Mouse (Mus musculus): Measurements from ENCODE around the gene Klhl6. TPM values are rescaled to one million over a fixed set of nuclear protein-coding genes. Genes with fewer than 3 reads are reported as not detected.

Klhl6 gene
- polyA plus RNA-seq, 1 experiment from 2014 or later = 6.8 TPM

DNA sequence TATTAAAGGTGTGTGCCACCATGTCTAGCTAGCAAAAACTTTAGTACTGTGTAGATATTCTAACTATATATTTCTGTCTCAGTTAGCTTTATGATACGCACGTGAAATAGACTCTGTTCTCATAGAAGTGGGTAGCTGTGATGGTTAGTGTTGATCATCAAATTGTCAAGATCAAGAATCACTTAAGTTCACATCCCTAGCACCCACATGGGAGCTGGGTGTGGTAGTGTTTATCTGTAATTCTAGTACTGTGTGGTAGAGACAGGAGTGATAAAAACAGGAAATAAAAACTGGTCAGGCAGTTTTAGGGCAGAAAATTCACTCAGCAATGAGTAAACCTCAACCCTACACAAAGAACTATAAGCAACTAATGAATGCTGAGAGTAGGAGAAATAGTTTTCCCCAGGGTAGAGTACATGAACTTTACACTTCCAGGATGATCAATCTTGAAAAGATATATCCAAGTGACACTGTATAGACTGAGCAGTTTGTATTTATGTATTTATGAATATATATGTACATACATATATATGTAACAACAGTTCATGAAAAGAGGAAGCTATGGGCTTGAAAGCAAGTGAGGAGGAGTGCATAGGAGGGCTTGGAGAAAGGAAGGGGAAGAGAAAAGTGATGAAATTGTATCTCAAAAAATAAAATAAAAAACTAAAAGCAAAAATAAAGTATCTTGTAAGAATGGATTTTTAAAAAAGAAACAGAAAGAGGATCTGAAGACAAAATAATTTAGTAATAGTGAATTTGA is 2.2 kb upstream of the Klhl6 start:
- 91% methylated on average over 2 of the region's 2 CpGs for WGBS
- Histone ChIP-seq H3K9ac (no peak overlapping the region), H3K27me3 (no peaks in the 10 kb centered on the region), H3K9me3 (replicated peaks) (no peaks in the 10 kb centered on the region), H3K27ac (no peak overlapping the region), H3K4me1 (no peaks in the 10 kb centered on the region), H3K36me3 (no peaks in the 10 kb centered on the region), H3K4me3 (no peak overlapping the region), H3K4me2 (replicated peaks) (no peak overlapping the region)
- no peak for ATAC-seq (ENCODE audit: low FRiP score)

DNA sequence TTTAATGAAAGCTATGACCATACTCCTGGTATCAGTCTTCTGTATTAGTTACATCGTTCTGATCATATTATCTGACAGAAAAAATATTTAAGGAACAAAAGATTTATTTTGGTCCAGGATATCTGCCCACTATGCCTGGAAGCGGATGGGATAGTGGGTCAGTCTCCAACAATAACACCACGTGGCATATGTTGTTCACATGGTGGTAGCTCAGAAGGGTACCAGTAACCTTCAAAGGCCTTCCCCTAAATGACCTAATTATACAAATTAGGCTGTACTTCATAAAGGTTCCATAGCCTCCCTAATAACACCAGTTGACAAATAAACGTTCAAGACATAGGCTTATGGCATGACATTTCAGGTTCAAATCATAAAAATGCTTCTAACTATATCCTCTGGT is 722 bp upstream of the Klhl6 start:
- H3K27me3 ChIP-seq = no peaks in the 10 kb centered on the region
- no peaks in the 10 kb centered on the region for H3K36me3 ChIP-seq
- H3K4me3 ChIP-seq = no peak overlapping the region
- 87% methylated on average over 4 of the region's 4 CpGs for WGBS
- H3K27ac ChIP-seq = no peak overlapping the region
- no peak overlapping the region for H3K4me2 ChIP-seq (replicated peaks)
- ATAC-seq (ENCODE audit: low FRiP score) = no peak
- H3K4me1 ChIP-seq = no peaks in the 10 kb centered on the region
- H3K9ac ChIP-seq = no peak overlapping the region
- no peaks in the 10 kb centered on the region for H3K9me3 ChIP-seq (replicated peaks)

DNA sequence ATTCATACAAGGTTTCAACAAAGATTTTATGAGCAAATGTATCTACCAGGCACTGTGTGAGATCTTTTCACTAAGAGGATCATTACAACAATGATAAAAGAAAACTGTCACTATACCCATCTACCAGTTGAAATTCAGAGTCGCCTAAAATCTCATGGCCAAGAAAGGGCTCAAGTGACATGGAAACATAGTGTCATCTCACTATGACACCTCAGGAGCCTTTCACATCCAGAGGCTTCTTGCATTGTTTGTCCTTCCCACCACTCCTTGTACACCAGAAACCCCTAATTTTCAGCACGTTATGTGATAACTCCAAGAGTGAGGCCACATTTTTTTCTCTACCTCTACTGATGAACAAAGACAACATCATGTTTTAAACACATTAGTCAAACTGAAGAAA is 1.2 kb downstream of the Klhl6 start:
- no peak overlapping the region for H3K9ac ChIP-seq
- no peaks in the 10 kb centered on the region for H3K4me1 ChIP-seq
- 78% methylated on average over 2 of the region's 2 CpGs for WGBS
- H3K4me2 ChIP-seq (replicated peaks) = no peak overlapping the region
- H3K4me3 ChIP-seq = no peak overlapping the region
- no peak for ATAC-seq (ENCODE audit: low FRiP score)
- no peak overlapping the region for H3K27ac ChIP-seq
- H3K36me3 ChIP-seq = no peaks in the 10 kb centered on the region
- H3K27me3 ChIP-seq = no peaks in the 10 kb centered on the region
- no peaks in the 10 kb centered on the region for H3K9me3 ChIP-seq (replicated peaks)

DNA sequence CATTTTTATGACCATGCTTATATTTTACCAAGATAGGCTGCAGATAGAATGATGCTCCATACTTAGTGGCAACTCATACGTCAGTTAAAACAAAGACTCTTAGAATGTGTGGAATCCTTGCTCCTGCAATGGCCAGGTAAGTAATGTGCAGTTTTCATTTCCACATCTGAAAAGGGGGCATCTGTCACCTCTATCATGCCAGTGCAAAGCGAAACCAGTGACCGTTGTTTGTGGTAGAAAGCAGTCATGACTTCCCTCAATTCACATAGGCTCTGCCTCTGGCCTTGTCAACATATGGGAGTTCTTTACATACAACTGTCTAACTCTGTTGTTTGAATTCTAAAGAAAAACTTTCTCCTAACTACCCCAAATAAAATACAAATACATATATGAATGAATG is 1.8 kb downstream of the Klhl6 start:
- WGBS = 96% methylated on average over 3 of the region's 3 CpGs
- Histone ChIP-seq H3K4me2 (replicated peaks) (no peak overlapping the region), H3K27me3 (no peaks in the 10 kb centered on the region)

DNA sequence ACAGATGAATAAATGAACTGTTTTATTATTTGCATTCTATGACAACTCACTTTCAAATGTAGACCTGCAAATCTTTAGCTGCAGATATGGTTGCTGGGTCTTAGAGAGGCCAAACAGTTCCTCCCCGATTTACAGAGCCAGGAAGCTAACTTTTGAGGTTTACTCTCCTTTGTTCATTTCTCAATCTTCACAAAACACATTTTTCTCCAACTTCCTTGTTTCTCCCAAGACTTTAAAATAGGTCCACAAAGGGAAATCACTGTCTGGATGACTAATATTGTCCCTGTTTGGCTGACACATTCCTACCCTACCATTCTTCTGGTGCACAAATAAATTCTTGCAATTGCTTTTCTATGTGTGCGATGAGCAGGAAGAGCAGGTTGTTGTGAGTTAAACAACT is 3.1 kb downstream of the Klhl6 start:
- Histone ChIP-seq H3K9ac (no peak overlapping the region), H3K36me3 (no peaks in the 10 kb centered on the region), H3K4me3 (no peak overlapping the region), H3K4me2 (replicated peaks) (no peak overlapping the region), H3K4me1 (no peaks in the 10 kb centered on the region), H3K27ac (no peak overlapping the region), H3K27me3 (no peaks in the 10 kb centered on the region), H3K9me3 (replicated peaks) (no peaks in the 10 kb centered on the region)
- no peak for ATAC-seq (ENCODE audit: low FRiP score)
- whole genome bisulfite sequencing = 87% methylated on average over 2 of the region's 2 CpGs

More for the DNA sequence above, 1.8 kb downstream of the Klhl6 start:
- H3K27ac ChIP-seq = no peak overlapping the region
- H3K4me3 ChIP-seq = no peak overlapping the region
- H3K9ac ChIP-seq = no peak overlapping the region
- no peaks in the 10 kb centered on the region for H3K4me1 ChIP-seq
- H3K9me3 ChIP-seq (replicated peaks) = no peaks in the 10 kb centered on the region
- H3K36me3 ChIP-seq = no peaks in the 10 kb centered on the region
- no peak for ATAC-seq (ENCODE audit: low FRiP score)

DNA sequence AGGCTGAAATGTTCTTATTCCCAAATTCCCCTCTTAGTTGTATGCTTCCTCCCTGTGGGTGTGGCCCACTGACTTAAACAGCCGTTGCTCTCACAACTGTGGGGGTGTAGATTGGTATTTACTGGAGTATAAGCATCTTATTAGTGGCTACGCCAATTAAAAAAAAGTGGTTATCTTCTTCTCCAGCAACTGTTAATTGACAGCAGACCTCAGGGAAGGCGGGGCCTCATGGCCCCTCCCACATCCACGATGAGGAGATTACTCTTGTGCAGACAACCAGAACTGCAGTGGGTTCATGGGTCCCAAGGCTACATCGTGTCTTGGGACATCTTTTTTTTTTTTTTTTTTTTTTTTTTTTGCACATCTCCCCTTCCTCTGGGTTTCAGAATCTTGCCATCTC is 5.6 kb downstream of the Klhl6 start:
- Histone ChIP-seq H3K4me2 (replicated peaks) (no peak overlapping the region), H3K27me3 (no peaks in the 10 kb centered on the region), H3K4me1 (no peaks in the 10 kb centered on the region), H3K27ac (no peak overlapping the region), H3K9ac (no peak overlapping the region), H3K36me3 (no peaks in the 10 kb centered on the region), H3K4me3 (no peak overlapping the region), H3K9me3 (replicated peaks) (no peaks in the 10 kb centered on the region)
- WGBS = 85% methylated on average over 5 of the region's 5 CpGs
- ATAC-seq (ENCODE audit: low FRiP score) = no peak

DNA sequence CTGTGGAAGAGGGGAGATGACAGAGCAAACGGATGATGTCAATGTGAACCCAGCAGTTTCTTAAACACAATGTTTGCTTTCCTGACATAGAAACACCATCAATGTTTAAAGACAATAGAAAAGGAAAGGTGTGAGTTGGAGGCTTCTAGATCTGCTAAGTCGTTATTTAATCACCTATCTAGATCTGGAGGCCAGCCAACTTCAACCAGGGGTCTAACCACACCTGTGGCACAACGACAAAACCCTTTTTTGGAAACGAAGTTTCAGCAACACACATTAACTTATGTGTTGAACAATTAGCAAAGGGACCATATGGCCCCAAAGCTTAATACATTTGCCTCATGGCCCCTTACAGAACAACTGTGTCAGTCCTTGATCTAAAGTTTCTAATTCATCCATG is 6.0 kb downstream of the Klhl6 start:
- H3K27me3 ChIP-seq = no peaks in the 10 kb centered on the region
- H3K27ac ChIP-seq = no peak overlapping the region
- no peaks in the 10 kb centered on the region for H3K36me3 ChIP-seq
- no peak for ATAC-seq (ENCODE audit: low FRiP score)
- H3K4me2 ChIP-seq (replicated peaks) = no peak overlapping the region
- no peak overlapping the region for H3K9ac ChIP-seq
- H3K9me3 ChIP-seq (replicated peaks) = no peaks in the 10 kb centered on the region
- no peak overlapping the region for H3K4me3 ChIP-seq
- WGBS = 82% methylated on average over 4 of the region's 4 CpGs
- H3K4me1 ChIP-seq = no peaks in the 10 kb centered on the region

DNA sequence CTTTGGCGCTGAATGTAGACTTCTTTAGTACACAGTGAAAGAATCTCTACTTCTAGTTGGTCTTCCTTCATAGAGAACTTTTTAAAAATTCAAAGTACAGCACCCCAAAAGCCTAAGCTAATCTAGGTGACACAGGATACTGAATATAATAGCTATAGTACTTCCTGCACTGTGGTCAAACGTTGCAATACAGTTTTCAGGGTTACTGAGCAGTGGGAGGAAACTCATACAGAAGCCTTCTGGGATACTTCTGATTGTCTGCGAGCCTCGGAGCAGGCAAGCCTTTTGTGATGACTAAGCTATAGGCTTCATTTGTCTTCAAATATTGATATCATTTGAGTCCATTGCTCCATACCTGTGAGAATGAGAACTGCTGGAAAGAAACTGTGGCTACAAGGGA is 7.4 kb downstream of the Klhl6 start:
- Histone ChIP-seq H3K9me3 (replicated peaks) (no peaks in the 10 kb centered on the region), H3K4me3 (no peak overlapping the region), H3K27me3 (no peaks in the 10 kb centered on the region), H3K27ac (no peak overlapping the region), H3K9ac (no peak overlapping the region), H3K4me2 (replicated peaks) (no peak overlapping the region), H3K4me1 (no peaks in the 10 kb centered on the region), H3K36me3 (no peaks in the 10 kb centered on the region)
- whole genome bisulfite sequencing = 87% methylated on average over 4 of the region's 4 CpGs
- no peak for ATAC-seq (ENCODE audit: low FRiP score)

DNA sequence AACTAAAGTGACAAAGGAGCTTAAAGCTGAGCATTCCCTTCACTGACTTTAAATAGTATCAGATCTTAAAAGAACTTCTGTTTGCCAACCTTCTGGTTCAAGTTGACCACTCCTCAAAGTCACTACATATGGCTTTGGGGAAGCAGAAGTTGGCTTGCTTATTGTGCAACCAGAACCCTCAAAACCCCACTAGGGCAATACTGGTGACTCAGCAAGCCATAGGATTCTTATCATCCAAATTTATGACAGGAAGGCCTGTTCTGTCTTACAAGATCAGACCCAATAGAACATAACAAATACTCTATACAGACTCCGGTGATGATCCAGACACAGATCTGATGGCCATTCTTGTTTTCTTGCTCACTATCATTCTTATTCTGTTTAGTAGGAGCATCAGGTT is 9.4 kb downstream of the Klhl6 start:
- H3K4me3 ChIP-seq = no peak overlapping the region
- no peak for ATAC-seq (ENCODE audit: low FRiP score)
- no peaks in the 10 kb centered on the region for H3K9me3 ChIP-seq (replicated peaks)
- no peaks in the 10 kb centered on the region for H3K36me3 ChIP-seq
- no peak overlapping the region for H3K9ac ChIP-seq
- no peak overlapping the region for H3K4me2 ChIP-seq (replicated peaks)
- WGBS = 93% methylated on average over 1 of the region's 1 CpGs
- no peaks in the 10 kb centered on the region for H3K4me1 ChIP-seq
- no peak overlapping the region for H3K27ac ChIP-seq
- H3K27me3 ChIP-seq = no peaks in the 10 kb centered on the region

DNA sequence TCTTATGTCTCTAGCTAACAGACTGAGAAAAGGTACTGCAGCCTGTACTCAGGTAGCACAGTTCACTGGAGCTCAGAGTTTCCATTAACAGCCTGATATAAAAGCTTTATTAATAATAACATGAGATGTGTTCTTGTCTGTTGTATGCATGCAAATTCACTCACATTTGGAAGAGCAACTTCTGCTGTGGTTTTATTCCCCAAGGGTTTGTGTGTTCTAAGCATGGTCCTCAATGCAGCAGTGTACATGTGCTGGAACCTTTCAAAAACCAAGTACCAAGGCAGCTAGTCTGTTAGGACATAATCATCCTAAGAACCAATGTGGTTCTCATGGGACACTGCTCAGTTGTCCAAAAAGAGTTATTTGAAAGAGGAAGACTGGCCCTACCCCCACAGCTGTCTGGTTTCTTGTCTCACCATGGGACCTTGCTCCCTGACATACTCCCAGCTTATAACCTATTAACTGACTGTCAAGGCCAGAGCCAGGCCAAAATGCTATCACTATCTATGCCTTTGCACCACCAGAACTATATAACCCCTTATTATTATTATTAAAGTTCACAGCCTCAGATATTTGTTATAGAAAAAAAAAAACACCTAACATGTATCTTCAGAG is 10.0 kb downstream of the Klhl6 start:
- no peaks in the 10 kb centered on the region for H3K27me3 ChIP-seq
- no peaks in the 10 kb centered on the region for H3K4me1 ChIP-seq
- H3K4me2 ChIP-seq (replicated peaks) = no peak overlapping the region
- H3K4me3 ChIP-seq = no peak overlapping the region
- ATAC-seq (ENCODE audit: low FRiP score) = no peak
- no peak overlapping the region for H3K27ac ChIP-seq
- no peak overlapping the region for H3K9ac ChIP-seq
- H3K9me3 ChIP-seq (replicated peaks) = no peaks in the 10 kb centered on the region
- H3K36me3 ChIP-seq = no peaks in the 10 kb centered on the region

DNA sequence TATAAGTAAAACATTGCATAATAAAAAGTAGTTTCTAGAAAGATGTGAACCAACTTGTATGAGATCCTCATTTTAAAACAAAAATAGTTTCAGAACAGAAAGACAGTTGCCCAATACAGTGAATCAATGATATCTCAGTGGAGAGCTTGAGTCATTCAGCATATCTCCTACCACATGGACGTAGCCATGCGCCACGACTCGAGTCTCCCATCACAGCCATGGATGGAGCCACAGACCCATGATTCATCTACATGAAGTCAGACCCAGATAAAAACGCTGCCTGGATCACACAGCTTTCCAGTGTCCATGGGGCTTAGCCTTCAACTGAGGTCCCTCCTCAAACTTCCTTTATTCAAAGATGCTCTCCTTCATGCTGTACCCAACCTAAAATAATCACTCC is 13.3 kb downstream of the Klhl6 start:
- Histone ChIP-seq H3K4me1 (no peaks in the 10 kb centered on the region), H3K4me2 (replicated peaks) (no peak overlapping the region), H3K36me3 (no peaks in the 10 kb centered on the region), H3K27ac (no peak overlapping the region), H3K9ac (no peak overlapping the region), H3K4me3 (no peak overlapping the region), H3K27me3 (no peaks in the 10 kb centered on the region), H3K9me3 (replicated peaks) (no peaks in the 10 kb centered on the region)
- WGBS = 93% methylated on average over 5 of the region's 5 CpGs
- no peak for ATAC-seq (ENCODE audit: low FRiP score)

DNA sequence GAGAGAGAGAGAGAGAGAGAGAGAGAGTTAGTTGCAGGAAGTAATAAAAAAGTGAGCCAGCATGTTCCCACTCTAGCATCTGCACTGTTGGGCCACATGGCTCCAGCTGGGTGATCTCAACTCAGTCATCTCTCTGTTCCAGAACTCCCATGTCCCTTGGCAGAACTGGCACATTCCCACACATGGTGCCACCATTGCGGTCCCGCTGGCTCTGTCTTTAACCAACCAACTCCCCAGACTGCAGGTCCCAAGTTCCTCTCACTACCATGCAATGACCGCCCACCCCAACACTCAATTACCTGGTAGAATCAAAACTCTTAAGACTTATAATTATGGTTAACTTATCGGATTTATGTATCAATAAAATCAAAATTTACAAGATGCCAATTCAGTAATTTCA is 14.2 kb downstream of the Klhl6 start:
- Histone ChIP-seq H3K4me3 (no peak overlapping the region), H3K36me3 (no peaks in the 10 kb centered on the region), H3K9me3 (replicated peaks) (no peaks in the 10 kb centered on the region), H3K27me3 (no peaks in the 10 kb centered on the region), H3K4me1 (no peaks in the 10 kb centered on the region), H3K4me2 (replicated peaks) (no peak overlapping the region), H3K27ac (no peak overlapping the region), H3K9ac (no peak overlapping the region)
- WGBS = 90% methylated on average over 4 of the region's 4 CpGs
- no peak for ATAC-seq (ENCODE audit: low FRiP score)

DNA sequence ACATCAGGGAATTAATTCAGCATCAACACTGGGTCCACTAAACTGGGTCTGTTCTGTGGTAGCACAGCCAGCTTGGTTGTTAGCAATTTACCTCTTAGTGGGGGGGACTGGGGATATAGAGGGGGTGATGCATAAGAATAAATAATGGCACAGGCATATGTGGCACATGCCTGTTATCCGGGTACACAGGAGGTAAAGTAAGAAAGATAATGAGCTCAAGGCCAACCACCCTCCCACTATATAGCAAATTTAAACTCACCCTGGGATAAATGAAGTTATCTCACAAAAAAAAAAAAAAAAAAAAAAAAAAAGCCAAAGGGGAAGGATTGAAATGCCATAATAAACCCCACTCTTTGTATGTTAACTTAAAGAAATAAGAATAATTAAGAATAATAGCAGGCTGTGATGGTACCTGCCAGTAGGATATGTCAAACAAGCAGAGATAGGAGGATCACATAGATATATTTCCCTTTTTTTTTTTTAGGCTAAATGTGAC is 14.9 kb downstream of the Klhl6 start:
- Histone ChIP-seq H3K27me3 (no peaks in the 10 kb centered on the region), H3K9ac (no peak overlapping the region), H3K36me3 (no peaks in the 10 kb centered on the region), H3K27ac (no peak overlapping the region), H3K9me3 (replicated peaks) (no peaks in the 10 kb centered on the region), H3K4me2 (replicated peaks) (no peak overlapping the region), H3K4me3 (no peak overlapping the region), H3K4me1 (no peaks in the 10 kb centered on the region)
- 90% methylated on average over 1 of the region's 1 CpGs for WGBS
- ATAC-seq (ENCODE audit: low FRiP score) = no peak

All from hindbrain, embryonic 12.5 days (tissue).